Mouse (Mus musculus) spleen, adult 2 months (tissue): ENCODE measurements around the gene Galnt5.

Source experiments
- CTCF ChIP-seq: fragments of 200-500 bp; IDR thresholded peaks from 2 replicates; pipeline ENCODE4 v1.5.1; 2011; ENCODE audit warnings: mild to moderate bottlenecking, inconsistent platforms; ENCODE audit not compliant: insufficient read depth, insufficient read length, insufficient replicate concordance; ENCODE audit errors: extremely low read depth
- POLR2A ChIP-seq: fragments of 200-500 bp; IDR thresholded peaks from 2 replicates; pipeline ENCODE4 v1.6.1; 2011; ENCODE audit warnings: low read depth, low read length, inconsistent platforms

DNA sequence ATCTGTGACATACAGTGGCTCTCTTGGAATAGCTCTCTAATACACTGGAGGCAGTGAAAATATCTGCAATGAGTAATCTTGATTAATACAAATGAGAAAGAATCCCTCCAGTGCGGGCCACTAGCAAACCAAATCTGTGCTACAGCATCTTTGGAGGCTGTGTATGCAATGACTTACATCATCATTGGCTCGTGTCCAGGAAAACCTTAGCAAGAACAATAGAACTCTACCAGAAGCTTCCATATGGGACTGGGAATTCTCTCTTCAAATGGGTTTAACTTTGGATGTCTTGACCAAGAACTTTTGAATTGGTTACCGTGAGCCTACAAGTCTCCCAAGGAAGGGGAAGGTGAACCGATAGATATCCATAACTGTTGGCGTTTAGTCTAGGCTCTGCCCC is 29.1 kb downstream of the Galnt5 start:
- TF ChIP-seq CTCF (no peak), POLR2A (no peak)
